Mouse (Mus musculus) cerebellum, adult 9-10 months (tissue): ENCODE data around the gene Maml3.

Experiments used
- DNase-seq: peaks from one replicate; pipeline ENCODE4 v3.0.0; 2022

Maml3 gene

GRCm38 (mm10) chr3:51999671-52000437 lies 105.0 kb downstream of the Maml3 start:
- no peak for DNase-seq

- DNase-seq = no peak
Measured at GRCm38 (mm10) chr3:51998511-51999399, 106.1 kb downstream of the Maml3 start.

- DNase-seq = no peak
Measured at GRCm38 (mm10) chr3:51997616-51998015, 107.3 kb downstream of the Maml3 start.

GRCm38 (mm10) chr3:51986507-51986906 lies 118.4 kb downstream of the Maml3 start:
- no peak for DNase-seq

DNA sequence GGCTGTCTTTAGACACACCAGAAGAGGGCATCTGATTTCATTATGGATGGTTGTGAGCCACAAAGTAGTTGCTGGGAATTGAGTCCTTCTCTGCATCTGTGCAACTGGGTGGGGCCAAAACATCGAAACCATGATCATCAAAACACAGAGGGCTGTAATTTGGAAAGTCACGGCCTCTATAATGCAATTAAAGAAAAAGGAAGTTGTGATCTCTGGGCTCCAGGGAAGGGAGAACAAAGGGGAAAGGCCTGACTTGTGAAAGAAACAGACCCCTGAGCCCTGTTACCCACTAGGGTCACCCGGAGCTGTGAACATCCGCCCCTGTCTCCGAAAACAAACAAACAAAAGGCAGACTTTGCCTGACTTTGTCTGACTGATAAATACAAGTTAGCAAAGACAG lies 123.4 kb downstream of the Maml3 start:
- no peak for DNase-seq

GRCm38 (mm10) chr3:51977654-51978352 lies 127.1 kb downstream of the Maml3 start:
- DNase-seq = no peak

DNA sequence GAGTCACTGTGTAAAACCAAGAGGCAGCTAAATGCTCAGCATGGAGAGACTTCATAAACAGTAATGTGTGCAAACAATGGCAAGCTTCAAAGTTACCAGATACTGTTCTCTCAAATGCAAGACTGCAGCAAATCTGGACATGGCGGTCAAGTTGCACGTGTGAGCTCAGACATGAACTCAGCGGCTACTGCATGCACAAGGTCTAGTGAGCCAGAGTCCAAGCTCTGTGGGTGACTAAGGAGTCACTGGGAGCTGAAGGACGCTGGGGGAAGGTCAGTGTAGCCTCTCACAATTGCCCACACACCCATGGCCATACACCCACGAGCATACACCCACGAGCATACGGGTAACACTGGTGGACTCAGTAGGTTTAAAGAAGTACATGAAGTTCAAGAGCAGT lies 130.3 kb downstream of the Maml3 start:
- no peak for DNase-seq

- DNase-seq = no peak
Measured at GRCm38 (mm10) chr3:51974153-51974552, 130.7 kb downstream of the Maml3 start.

GRCm38 (mm10) chr3:51972576-51972975 lies 132.3 kb downstream of the Maml3 start:
- no peak for DNase-seq

DNA sequence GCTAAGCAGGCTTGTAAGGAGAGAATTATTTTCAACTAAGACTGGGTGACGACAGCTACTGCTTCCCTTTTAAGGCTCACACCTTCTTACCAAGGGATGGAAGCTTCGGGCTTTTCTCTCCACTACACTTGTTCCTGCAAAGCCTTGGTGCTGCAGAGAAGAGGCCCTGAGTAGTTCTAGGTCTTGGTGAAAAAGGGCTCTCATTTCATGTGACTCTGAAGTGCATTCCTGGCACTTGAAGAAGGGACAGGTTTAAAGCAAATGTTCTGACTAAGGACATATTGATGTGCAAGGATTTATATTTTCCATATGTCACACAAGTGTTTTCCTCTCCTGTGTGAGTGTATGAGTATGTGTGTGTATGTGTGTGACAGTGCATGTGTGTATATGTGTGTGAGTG lies 134.4 kb downstream of the Maml3 start:
- no peak for DNase-seq

GRCm38 (mm10) chr3:51969451-51969850 lies 135.4 kb downstream of the Maml3 start:
- peak; percentile 31 for DNase-seq

DNA sequence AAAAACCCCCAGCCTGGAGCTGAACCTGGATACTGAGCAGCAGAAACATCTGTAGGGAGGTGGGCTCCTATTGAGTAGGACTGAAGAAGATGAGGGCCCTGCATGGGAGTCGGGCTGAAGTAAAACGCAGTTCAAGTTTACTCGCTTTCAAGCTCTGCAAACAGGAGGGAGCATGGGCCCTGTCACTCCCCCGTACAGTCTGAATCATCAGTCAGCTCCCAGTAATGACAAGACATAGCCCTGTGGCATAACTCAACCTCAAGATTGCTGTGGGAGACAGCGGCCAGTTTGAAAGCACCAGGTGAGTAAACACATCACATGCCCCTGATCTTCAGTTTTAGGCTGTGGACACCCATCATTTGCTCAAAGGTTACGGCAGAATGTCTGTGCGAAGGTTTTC lies 139.0 kb downstream of the Maml3 start:
- DNase-seq = no peak

DNA sequence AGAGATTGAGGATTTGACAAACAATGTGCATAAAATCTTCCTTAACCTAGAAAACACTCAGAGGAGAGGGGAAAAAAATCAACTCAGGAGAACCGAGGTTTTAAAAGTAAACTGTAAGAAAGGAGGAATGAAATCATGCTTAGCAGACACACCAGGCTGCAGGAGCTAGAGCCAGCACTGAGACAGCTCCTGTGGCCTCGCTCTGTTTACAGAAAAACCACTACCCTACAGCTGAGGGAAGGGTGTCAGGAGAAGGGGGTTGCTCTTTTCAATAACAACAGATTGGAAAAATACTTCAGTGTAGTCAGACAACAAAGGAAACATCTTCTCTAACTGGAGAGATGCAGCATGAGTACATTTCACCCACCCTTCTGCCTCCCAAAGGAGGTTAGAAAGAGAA lies 139.4 kb downstream of the Maml3 start:
- no peak for DNase-seq

GRCm38 (mm10) chr3:51965008-51965407 lies 139.9 kb downstream of the Maml3 start:
- DNase-seq = no peak

DNA sequence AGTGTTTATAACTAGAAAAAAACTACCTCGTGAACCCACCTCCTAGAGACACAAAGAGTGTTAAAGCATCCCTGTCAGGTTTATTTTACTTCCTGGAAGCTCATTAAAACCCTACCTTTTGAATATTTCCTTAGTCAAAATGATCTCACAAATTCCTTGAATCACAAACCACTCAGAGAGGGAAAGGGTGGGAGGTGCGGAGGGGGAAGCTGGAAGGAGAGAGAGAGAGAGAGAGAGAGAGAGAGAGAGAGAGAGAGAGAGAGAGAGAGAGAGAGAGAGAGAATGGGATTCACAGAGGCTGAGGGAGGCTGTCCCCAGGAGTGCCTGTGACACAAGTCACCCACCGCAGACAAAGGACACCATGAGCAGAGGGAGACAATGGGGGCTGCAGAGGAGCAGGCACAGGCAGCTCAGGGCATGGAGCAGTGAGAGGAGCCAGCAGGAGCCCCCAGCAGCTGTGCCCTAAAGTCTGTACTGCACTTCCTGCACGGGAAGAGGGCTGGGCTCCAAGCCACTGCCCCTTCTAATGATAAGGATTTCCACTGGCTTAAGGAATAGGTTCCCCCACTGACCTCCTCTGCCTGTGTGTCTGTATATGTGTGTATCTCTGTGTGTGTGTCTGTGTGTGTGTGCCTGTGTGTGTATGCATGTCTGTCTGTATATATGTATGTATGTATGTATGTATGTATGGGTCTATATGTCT lies 140.8 kb downstream of the Maml3 start:
- no peak for DNase-seq

DNA sequence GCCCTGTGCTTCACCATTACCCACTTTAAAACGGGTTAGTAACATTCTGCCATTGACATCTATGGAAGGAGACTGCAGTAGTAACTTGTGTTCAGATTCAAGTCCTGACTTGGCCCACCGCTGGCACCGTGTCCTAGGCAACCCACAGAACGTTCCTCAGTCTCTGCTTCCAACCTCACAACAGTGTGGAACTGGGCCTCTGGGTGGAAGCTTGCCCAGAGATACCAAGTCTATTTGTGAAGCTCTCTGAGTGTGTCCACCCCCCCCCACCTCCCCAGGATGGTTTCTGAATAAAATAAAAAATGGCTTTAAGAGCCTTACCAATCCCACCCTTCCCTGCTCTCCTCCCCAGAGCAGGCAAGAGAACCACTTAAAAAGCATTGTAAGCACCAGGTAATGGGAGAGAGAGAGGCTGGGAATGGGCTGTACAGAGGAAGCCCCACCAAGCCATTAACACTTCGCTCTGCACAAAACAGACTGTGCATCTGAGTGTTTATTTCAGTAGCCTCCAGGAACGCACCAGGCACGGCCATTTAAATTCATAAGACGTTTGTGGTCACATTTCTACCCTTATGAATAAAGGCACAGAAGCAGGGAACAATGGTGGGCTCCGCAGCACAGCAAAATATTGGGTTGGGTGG lies 141.6 kb downstream of the Maml3 start:
- no peak for DNase-seq

- no peak for DNase-seq
Measured at GRCm38 (mm10) chr3:51958751-51959150, 146.1 kb downstream of the Maml3 start.

- DNase-seq = no peak
Measured at GRCm38 (mm10) chr3:51954441-51954840, 150.4 kb downstream of the Maml3 start.

- no peak for DNase-seq
Measured at GRCm38 (mm10) chr3:51953927-51954326, 150.9 kb downstream of the Maml3 start.

DNA sequence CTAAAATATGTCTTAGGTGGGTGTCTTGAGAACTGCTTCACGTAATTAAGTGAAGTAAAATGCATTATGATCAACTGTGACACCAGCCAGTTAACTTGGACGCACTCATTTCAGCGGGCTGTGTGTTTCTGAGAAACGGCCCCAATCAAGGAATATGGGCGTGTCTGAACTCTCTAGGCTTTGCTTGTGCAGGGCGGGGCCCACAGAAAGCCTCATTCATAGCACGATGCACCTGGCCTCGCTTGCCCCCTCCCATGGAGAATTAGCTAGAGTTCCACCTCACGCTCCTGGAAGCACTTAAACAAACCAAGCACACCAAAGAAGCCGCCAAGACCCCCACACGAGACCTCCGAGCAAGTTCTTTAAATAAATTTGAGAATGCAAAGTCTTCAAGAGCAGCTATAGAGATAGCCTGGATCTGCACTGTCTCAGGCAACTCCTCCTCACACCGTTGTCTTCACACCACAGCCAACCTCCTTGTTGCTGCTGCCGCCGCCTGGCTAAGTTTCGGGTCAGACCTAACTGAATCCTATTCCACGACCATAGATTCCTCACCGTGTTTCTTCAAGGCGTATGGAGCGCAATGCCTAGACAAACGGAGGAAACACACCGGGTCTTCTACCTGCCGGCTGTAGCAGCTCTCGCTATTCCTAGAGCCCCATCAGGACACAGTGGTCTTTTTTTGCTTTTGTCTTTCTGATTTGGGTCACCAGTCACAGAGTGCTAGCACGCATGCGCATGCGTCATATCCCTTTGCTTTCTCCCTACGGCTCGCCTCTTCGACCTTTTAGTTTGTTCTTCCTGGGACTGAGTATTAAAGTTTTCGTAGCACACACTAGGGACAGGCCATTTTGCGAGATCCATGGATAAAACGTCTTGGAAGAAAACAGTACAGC lies 151.9 kb downstream of the Maml3 start:
- no peak for DNase-seq

DNA sequence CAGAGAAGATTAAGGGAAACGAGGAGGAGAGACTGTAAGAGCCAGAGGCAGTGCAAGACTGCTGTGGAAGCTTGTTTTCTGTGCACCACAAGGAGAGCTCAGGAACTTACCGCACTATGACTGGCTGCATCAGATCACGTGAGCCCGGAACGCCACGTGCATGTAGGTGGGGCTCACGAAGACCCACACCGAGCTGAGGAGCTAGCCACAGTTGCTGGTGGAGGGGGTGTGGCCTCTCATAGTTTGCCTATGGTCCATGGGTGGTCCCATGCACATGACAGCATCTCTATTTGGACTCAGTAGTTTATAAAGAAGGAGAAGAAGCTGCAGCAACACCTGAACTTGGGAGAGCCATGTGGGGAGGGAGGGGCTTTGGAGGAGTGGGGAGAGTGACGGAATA lies 152.6 kb downstream of the Maml3 start:
- DNase-seq = no peak
